Mouse (Mus musculus) thymus, adult 2 months (tissue): Measurements from ENCODE around the gene Kif6. TPM values are rescaled to one million over a fixed set of nuclear protein-coding genes. Genes with fewer than 3 reads are reported as not detected.

Experiments
- DNase-seq: peaks from one replicate; pipeline ENCODE4 v3.0.0; 2021
- H3K27ac ChIP-seq: fragments of 200-500 bp; 2 replicates; pipeline ENCODE4 v1.5.1; 2012; ENCODE audit warnings: low read length, control low read depth; ENCODE audit not compliant: control insufficient read depth, insufficient read depth
- H3K27me3 ChIP-seq: fragments of 200-500 bp; 2 replicates; pipeline ENCODE4 v1.6.1; 2012; ENCODE audit warnings: mild to moderate bottlenecking, low read length, moderate library complexity, mixed read lengths; ENCODE audit not compliant: control insufficient read depth, insufficient read depth
- H3K36me3 ChIP-seq: fragments of 200-500 bp; 2 replicates; pipeline ENCODE4 v1.6.1; 2012; ENCODE audit warnings: mild to moderate bottlenecking, low read length, moderate library complexity; ENCODE audit not compliant: control insufficient read depth, insufficient read depth
- H3K4me1 ChIP-seq: fragments of 200-500 bp; replicated peaks from 2 replicates; pipeline ENCODE4 v1.6.1; 2012; ENCODE audit warnings: low read length; ENCODE audit not compliant: control insufficient read depth, insufficient read depth
- H3K4me3 ChIP-seq: fragments of 200-500 bp; 2 replicates; pipeline ENCODE4 v1.5.1; 2012; ENCODE audit warnings: mild to moderate bottlenecking, low read length, control low read depth, moderate library complexity; ENCODE audit not compliant: control insufficient read depth, insufficient read depth
- CTCF ChIP-seq: fragments of 200-500 bp; IDR thresholded peaks from 2 replicates; pipeline ENCODE4 v1.5.1; 2012; ENCODE audit warnings: mild to moderate bottlenecking, control low read depth, low read length, moderate library complexity, borderline replicate concordance; ENCODE audit not compliant: control insufficient read depth, poor library complexity, insufficient read depth; ENCODE audit errors: extremely low read depth
- POLR2A ChIP-seq: fragments of 200-500 bp; IDR thresholded peaks from 2 replicates; pipeline ENCODE4 v1.6.1; 2012; ENCODE audit warnings: mild to moderate bottlenecking, low read length, control low read depth, moderate library complexity; ENCODE audit not compliant: control insufficient read depth, poor library complexity, insufficient read depth; ENCODE audit errors: extremely low read depth
- WGBS: fragments of 180-500 bp; shearing (Covaris S2); methylation state at CpG from one replicate; pipeline ENCODE4 v1.1.7; 2018; 5-methylcytosine and 5-hydroxymethylcytosine counted together
- polyA plus RNA-seq: library from polyadenylated mRNA; depleted of rRNA; stranded (reverse); fragments of >200 nt; gene quantifications from 2 replicates; pipeline ENCODE4 v1.2.3, GENCODE M21; 2012

The Kif6 gene
- polyA plus RNA-seq, 1 experiment: 0.54 TPM

DNA sequence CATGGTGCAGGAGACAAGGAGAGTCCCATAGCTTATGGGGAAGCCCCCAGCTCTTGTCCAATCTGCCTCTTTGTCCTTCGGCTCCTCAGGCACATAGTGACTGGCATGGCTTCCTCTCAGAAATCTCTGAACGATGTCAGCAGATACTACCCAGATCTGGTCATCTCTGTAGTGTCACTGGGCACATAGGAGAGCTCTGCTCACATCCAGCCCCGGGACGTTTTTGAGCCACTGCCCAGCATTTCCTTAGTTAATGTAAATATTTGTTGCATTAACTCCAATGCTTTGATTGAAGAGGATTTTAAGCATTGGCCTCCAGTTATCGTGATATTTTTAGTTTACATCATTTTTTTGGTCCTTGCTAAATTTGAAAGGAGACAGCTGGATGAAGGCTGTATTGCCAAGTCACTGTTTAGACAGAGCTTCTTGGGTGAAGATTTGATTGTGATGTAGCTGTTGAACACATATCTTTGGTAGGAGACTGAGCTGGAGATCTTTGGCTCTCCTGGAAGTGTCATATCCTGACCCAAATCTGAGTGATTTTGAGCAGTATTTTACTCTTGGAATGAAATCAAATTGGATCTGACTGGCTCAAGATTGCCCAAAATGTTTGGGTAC is 112.6 kb downstream of the Kif6 start:
- Histone ChIP-seq H3K27ac (no peak overlapping the region), H3K4me1 (no peaks in the 10 kb centered on the region), H3K27me3 (no peaks in the 10 kb centered on the region), H3K4me3 (no peak overlapping the region), H3K36me3 (no peaks in the 10 kb centered on the region)
- DNase-seq: no peak
- 89% methylated on average over 5 of the region's 5 CpGs for WGBS
- TF ChIP-seq CTCF (no peak), POLR2A (no peak)

DNA sequence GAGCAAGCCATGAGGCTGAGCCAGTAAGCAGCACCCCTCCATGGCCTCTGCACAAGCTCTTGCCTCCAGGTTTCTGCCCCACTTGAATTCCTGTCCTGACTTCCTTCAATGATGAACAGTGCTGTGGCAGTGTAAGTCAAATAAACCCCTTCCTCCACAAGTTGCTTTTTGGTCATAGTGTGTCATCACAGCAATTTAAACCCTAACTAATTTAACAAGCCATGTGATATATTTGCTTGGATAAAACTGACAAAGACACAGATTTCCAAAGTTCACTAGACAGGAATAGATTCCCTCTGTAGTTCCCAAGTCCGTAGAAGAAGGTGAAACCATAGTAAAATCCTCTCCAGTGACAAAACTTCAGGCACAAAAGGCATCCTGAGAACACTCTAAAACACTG is 114.9 kb downstream of the Kif6 start:
- no peak for TF ChIP-seq CTCF
- TF ChIP-seq POLR2A: no peak
- Histone ChIP-seq H3K36me3 (no peaks in the 10 kb centered on the region), H3K4me3 (no peak overlapping the region), H3K27ac (no peak overlapping the region), H3K4me1 (no peaks in the 10 kb centered on the region), H3K27me3 (no peaks in the 10 kb centered on the region)
- 83% methylated on average over 1 of the region's 1 CpGs for WGBS
- DNase-seq: no peak

DNA sequence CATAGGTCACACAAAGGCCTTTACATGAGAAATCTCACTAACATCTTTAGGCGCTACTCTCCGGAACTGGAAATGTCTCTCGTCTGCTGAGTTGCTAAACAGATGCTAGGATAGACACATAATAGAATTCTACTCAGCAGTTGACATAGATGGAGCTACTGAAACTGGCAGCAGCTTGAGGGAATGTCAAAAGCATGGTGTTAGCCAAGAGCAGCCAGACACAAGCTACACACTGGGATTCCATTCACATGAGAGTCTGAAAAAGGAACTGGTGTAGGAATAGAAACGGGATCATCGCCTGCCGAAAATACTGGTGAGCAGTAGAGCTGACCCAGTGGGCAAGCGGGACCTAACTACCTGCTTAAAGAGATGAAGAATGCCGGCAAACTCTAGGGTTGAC is 117.8 kb downstream of the Kif6 start:
- 95% methylated on average over 8 of the region's 8 CpGs for WGBS
- Histone ChIP-seq H3K4me1 (no peaks in the 10 kb centered on the region), H3K4me3 (no peak overlapping the region), H3K27ac (no peak overlapping the region), H3K36me3 (no peaks in the 10 kb centered on the region), H3K27me3 (no peaks in the 10 kb centered on the region)
- no peak for DNase-seq
- TF ChIP-seq POLR2A: no peak
- TF ChIP-seq CTCF: no peak

DNA sequence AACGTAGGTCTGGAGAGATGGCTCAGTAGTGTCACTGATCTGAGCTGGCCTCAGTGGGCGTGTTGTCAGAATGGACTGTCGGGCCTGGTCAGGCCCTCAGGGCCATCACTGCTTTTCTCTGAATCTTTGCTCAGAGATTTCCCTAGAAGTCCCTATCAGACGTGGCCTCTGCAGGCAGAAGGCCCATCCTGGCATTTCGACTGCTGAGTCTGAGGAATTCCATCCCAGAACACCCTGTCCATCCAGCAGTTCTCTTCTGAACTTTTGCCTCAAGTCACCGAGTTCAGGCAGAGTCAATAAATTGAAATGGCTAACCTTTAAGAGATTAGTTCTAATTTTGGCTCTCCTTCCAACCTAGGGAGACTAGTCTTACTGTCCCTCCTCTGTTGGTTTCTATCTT is 119.1 kb downstream of the Kif6 start:
- H3K4me3 ChIP-seq: no peak overlapping the region
- DNase-seq: no peak
- TF ChIP-seq POLR2A (no peak), CTCF (no peak)
- 92% methylated on average over 6 of the region's 6 CpGs for WGBS
- H3K27me3 ChIP-seq: no peaks in the 10 kb centered on the region
- no peak overlapping the region for H3K27ac ChIP-seq
- H3K4me1 ChIP-seq: no peaks in the 10 kb centered on the region
- no peaks in the 10 kb centered on the region for H3K36me3 ChIP-seq

DNA sequence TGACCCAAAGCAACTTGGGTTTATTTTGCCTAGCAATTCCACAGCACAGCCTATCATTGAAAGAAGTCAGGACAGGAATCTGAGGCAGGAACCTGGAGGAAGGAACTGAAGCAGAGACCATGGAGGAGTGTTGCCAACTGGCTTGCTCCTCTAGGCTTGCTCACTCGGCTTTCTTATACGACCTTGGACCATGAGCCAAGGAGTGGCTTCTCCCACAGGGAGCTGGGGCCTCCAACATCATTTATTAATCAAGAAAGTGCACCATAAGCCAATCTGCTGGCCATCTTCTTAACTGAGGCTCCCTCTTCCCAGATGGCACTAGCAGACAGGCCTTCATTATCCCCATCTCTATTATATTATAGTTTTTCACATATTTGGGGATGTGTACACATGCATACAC is 119.8 kb downstream of the Kif6 start:
- TF ChIP-seq POLR2A: no peak
- TF ChIP-seq CTCF: no peak
- WGBS: 96% methylated on average over 2 of the region's 2 CpGs
- Histone ChIP-seq H3K27ac (no peak overlapping the region), H3K4me1 (no peaks in the 10 kb centered on the region), H3K4me3 (no peak overlapping the region), H3K27me3 (no peaks in the 10 kb centered on the region), H3K36me3 (no peaks in the 10 kb centered on the region)
- no peak for DNase-seq

DNA sequence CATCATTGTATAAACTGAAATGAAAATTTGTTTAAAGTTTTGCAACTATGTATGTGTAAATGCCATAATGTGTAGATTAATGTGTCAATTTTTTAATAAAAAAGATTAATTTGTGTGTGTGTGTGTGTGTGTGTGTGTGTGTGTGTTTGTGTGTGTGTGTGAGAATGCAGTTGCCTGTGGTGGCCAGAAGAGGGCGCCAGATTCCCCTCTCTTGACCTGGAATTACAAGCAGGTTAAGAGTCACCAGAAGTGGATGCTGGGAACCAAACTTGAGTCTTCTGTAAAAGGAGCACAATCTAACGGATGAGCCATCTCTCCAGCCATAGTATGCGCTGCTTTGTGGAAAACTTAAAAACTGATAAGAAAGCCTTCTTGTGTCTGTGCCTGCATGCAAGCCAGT is 121.4 kb downstream of the Kif6 start:
- TF ChIP-seq CTCF (no peak), POLR2A (no peak)
- Histone ChIP-seq H3K27ac (no peak overlapping the region), H3K27me3 (no peaks in the 10 kb centered on the region), H3K4me3 (no peak overlapping the region), H3K4me1 (no peaks in the 10 kb centered on the region), H3K36me3 (no peaks in the 10 kb centered on the region)
- no peak for DNase-seq
- WGBS: 80% methylated on average over 3 of the region's 3 CpGs
